Mouse (Mus musculus): Measurements from ENCODE around the gene Ccdc127. TPM values are rescaled to one million over a fixed set of nuclear protein-coding genes. Genes with fewer than 3 reads are reported as not detected.

Gene Ccdc127
- total RNA-seq, 2 experiments from 2014 or later = 26.5 to 54.1 TPM

- ATAC-seq (ENCODE audit: poor library complexity, severe bottlenecking) = no peak
These were observed 32.2 kb downstream of the Ccdc127 start for GRCm38 (mm10) chr13:74382289-74382688.

GRCm38 (mm10) chr13:74389730-74390129 lies 39.6 kb downstream of the Ccdc127 start:
- ATAC-seq (ENCODE audit: poor library complexity, severe bottlenecking) = no peak

- peak; percentile 91 for ATAC-seq (ENCODE audit: poor library complexity, severe bottlenecking)
These were observed 40.4 kb downstream of the Ccdc127 start, which contains the start of gene Zfp72 for GRCm38 (mm10) chr13:74390371-74390990. Gene Zfp72, minus strand, starts transcription at chr13:74390836.

- ATAC-seq (ENCODE audit: poor library complexity, severe bottlenecking) = no peak
These were observed 41.0 kb downstream of the Ccdc127 start for GRCm38 (mm10) chr13:74391156-74391555.

GRCm38 (mm10) chr13:74399298-74399839 lies 49.3 kb downstream of the Ccdc127 start, which contains the start of gene Ftl1-ps1:
Gene Ftl1-ps1, plus strand, starts transcription at chr13:74399694.
- no peak for ATAC-seq (ENCODE audit: poor library complexity, severe bottlenecking)

Other genes starting within 250 kb of the Ccdc127 start
- not detected in 2 replicates for gene Slc9a3, start 228.9 kb upstream of the Ccdc127 start, total RNA-seq (2015)
- not detected in 2 replicates for gene Slc9a3, start 228.9 kb upstream of the Ccdc127 start, total RNA-seq (2017)
- 29.4 and 36.1 TPM in 2 replicates for gene Exoc3, start 141.6 kb upstream of the Ccdc127 start, total RNA-seq (2015)
- 51.0 and 52.6 TPM in 2 replicates for gene Exoc3, start 141.6 kb upstream of the Ccdc127 start, total RNA-seq (2017)
- gene Ahrr, start 58.0 kb upstream of the Ccdc127 start, total RNA-seq (2015) = 0.29 and 1.3 TPM in 2 replicates
- 1.1 TPM in 2 replicates for gene Ahrr, start 58.0 kb upstream of the Ccdc127 start, total RNA-seq (2017)
- gene Pdcd6, start 32.7 kb upstream of the Ccdc127 start, total RNA-seq (2015) = 135 and 141 TPM in 2 replicates
- gene Pdcd6, start 32.7 kb upstream of the Ccdc127 start, total RNA-seq (2017) = 92.4 and 99.5 TPM in 2 replicates
- gene Sdha, start within 50 bp of the Ccdc127 start, total RNA-seq (2015) = 141 and 145 TPM in 2 replicates
- 165 and 179 TPM in 2 replicates for gene Sdha, start within 50 bp of the Ccdc127 start, total RNA-seq (2017)
- gene Lrrc14b, start 13.7 kb downstream of the Ccdc127 start, total RNA-seq (2015) = not detected in 2 replicates
- not detected in 2 replicates for gene Lrrc14b, start 13.7 kb downstream of the Ccdc127 start, total RNA-seq (2017)
- 1.5 and 2.6 TPM in 2 replicates for gene Zfp72, start 40.5 kb downstream of the Ccdc127 start, total RNA-seq (2015)
- gene Zfp72, start 40.5 kb downstream of the Ccdc127 start, total RNA-seq (2017) = 0.53 and 1.7 TPM in 2 replicates
- 154 and 174 TPM in 2 replicates for gene Ftl1-ps1, start 49.4 kb downstream of the Ccdc127 start, total RNA-seq (2015)
- 32.7 and 33.9 TPM in 2 replicates for gene Ftl1-ps1, start 49.4 kb downstream of the Ccdc127 start, total RNA-seq (2017)
- gene Zfp825, start 143.7 kb downstream of the Ccdc127 start, total RNA-seq (2015) = 21.2 and 28.7 TPM in 2 replicates
- gene Zfp825, start 143.7 kb downstream of the Ccdc127 start, total RNA-seq (2017) = 8.4 and 12.4 TPM in 2 replicates

Measured in megakaryocyte, adult 5-6 weeks (primary cell).